Mouse (Mus musculus) kidney, postnatal 25 days (tissue): ENCODE data around the gene Prss40.

Experiments used
- DNase-seq, 2 experiments: peaks; one replicate each; pipeline ENCODE4 v3.0.0; 2021; ENCODE audit warnings: mixed read lengths in 2 of 2

Prss40 gene

GRCm38 (mm10) chr1:34560843-34561242 is at the start of gene Prss40:
TSS of gene Prss40 (minus strand) at chr1:34560943.
- DNase-seq: no peak

- peak; percentile 54 to 78 for DNase-seq
Measured at GRCm38 (mm10) chr1:34602363-34602762, 41.6 kb upstream of the Prss40 start.

GRCm38 (mm10) chr1:34601323-34602047 is 40.7 kb upstream of the Prss40 start:
- no peak for DNase-seq

DNA sequence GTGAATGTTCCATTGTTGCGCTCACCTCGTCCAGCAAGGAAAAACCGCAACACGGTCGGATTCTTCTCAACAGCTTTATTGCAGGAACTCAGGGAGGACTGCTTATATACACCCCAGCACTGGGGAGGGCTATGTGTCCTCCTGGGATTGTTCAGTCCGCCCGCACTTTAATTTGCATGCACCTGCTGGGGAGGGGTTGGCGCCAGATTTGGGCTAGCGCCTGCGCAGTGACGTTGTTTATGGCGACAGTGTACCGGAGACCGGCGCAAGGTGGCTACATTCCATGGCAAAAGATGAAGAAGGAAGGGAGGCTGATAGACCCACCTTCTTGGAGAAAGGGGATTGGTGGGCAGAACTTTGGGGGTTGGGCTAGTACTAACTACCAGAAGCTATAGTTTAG is 39.3 kb upstream of the Prss40 start:
- DNase-seq: no peak

GRCm38 (mm10) chr1:34587298-34588096 is 26.8 kb upstream of the Prss40 start:
- no peak for DNase-seq

GRCm38 (mm10) chr1:34584736-34585135 is 24.0 kb upstream of the Prss40 start:
- no peak for DNase-seq

GRCm38 (mm10) chr1:34583821-34584263 is 23.1 kb upstream of the Prss40 start:
- no peak for DNase-seq

DNA sequence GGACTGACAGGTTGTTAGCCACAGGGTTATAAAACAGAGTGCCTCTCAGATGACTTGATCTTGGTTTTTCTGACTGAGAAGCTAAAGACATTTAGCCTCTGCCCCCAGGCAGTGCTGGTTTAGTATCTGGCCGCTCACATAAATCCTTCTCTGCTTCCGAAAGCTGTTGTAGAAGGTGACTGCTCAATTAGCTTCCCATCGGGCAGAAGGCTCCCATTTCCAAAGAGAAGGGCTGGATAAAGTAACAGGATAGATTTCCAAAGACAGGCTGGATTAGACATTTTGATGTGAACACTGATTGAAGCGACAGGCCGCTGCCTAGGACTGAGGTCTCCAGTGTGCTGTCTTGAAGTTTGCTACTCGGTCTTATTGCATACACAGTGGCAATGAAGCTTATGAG is 21.5 kb upstream of the Prss40 start:
- DNase-seq: no peak

DNA sequence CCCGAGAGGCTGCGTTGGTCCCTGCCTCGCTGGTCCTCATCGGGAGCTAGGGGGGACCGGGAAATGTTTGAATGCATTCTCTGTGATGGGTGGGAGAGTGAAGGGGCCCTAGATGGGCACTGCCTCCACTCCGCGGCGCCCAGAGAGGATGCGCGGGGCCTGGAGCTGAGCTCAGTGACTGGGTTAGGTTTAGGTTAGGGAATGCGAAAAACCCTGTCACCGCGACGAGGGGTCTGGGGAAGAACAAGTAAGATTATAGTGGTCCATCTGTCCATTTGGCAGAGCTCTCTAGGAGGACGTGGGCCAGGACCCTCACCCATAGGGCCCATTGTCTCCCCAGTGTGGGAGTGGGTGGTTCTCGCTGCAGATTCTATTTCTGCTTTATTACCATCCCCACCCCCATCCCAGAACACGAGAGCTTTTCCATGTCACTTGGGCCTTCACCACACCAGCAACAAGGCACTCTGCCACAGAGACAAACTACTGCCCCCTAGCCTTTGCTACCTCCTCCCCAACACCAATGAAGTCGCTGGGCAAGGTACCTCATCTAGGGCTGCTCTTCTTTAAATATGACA is 19.1 kb upstream of the Prss40 start:
- no peak for DNase-seq

DNA sequence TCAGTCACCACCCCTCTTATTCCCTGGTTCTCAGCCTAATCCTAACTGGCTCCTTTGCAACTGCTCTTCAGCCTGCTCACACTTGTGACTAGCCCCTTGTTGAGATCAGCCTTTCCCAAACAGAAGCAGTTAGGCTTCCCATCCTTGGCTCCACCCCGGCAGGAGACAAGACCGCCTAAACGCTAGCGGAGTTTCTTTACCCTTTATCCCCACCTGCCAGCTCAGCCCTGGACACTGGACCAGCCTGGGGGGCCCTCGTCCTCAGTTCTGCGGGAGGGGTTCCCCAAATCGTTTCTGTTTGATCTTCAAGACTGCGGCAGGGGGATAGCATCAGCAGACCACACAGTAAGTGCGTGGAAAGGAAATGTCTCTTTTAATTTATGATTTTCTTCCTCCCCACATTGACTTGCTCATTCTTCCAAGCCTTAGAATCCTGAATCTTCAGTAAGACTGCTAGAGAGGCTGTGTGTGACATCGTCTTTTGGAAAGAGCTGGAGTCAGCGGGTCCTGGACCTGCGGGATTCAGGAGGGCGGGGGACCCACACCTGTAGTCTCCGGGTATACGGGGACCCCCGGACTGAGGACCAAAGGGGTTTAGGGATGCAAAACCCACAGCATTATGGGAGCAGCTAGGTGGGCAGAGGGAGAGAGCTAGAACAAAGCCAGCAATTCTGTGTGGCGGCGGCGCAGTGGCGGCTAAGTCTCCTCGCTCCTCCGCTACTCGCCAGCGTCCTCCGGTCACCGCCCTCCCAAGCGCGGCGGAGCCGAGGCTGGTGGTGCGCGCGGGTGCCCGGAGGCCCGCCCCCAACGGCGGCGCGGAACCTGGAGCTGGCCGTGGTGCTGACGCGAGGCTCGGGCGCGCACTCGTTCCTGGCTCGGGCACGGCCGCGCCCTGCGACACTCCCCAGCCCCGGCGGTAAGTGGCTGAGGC is 18.4 kb upstream of the Prss40 start, which contains the start of gene Amer3:
Gene Amer3, plus strand, starts transcription at position 807 of the 931 bp plus-strand sequence.
- peak; percentile 63 to 78 for DNase-seq

- no peak for DNase-seq
Measured at GRCm38 (mm10) chr1:34573221-34573620, 12.5 kb upstream of the Prss40 start.

GRCm38 (mm10) chr1:34571431-34571830 is 10.7 kb upstream of the Prss40 start:
- no peak for DNase-seq

DNA sequence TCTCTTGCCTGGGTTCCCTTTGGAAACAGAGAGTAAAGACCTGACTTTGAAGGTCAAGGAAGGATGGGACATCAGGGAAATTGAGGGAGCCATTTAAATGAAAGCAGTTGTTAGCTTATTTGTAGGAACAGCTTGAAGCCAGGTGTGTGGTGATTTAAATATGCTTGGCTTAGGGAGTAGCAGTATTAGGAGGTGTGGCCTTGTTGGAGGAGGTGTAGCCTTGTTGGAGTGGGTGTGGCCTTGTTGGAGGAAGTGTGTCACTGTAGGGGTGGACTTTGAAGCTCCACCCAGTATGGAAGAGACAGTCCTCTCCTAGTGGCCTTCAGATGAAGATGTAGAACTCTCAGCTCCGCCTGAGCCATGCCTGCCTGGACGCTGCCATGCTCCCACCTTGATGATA is 9.1 kb upstream of the Prss40 start:
- no peak for DNase-seq

DNA sequence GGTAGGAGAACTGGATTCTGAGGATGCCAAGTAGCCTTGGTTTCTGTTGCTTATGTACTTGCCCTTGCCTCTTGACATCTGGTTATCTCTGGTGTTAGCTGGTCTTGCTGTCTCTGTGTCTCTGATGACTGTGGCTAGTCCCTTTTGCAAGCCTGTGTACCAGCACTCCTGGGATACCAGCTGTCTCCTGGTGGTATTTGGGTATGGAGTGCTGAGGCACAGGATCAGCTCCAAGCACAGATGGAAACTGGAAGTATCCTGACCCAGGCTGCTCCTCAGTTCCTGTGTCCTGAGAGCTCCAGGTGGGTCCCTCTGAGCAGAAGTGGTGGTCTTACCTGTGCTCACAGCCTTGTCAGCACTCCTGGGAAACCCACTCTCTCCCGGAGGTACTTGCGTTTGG is 7.4 kb upstream of the Prss40 start:
- DNase-seq: no peak

GRCm38 (mm10) chr1:34564383-34565045 is 3.8 kb upstream of the Prss40 start:
- DNase-seq: no peak

DNA sequence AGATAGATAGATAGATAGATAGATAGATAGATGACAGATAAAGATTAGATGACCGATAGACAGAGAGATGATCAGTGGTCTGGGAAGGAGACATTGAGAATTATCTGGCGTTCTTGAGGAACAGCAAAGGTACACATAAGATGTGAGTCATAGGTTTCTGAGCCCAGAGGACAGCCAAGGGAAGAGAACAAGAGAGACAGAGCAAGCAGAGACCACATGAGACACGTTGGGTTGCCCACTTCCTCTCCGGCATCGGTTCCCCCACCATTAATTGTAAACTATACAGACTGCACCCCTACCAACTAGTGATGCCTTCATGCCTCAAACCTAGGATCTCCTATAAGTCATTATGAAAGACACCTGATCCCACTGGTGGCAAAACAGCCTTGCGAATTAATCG is 6.5 kb downstream of the Prss40 start:
- DNase-seq: no peak

GRCm38 (mm10) chr1:34553690-34554089 is 7.1 kb downstream of the Prss40 start:
- DNase-seq: no peak

GRCm38 (mm10) chr1:34547074-34547473 is 13.7 kb downstream of the Prss40 start:
- DNase-seq: no peak

- DNase-seq: peak in 1 of 2 experiments; percentile 14
Measured at GRCm38 (mm10) chr1:34536767-34537485, 23.8 kb downstream of the Prss40 start.

DNA sequence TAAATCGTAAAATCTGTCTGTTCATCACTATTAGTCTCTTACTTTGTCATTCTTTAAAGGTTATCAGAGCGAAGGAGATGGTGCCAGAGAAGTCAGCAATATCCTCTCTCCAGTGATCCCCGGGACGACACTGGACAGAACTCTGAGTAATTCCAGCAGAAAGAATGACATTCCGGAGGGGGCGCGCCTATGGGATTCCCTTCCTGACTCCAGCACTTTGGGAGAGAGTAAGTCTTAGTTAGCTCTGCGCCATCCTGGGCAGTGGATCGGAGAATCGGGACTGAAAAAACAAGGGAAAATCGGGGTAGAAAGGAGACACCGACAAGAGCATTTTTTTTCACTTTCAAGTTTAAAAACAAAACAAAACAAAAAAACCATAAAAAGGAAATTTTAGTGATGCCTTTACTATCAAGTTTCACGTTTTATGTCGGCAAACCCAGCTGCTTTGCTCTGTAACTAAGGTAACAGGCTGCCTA is 24.4 kb downstream of the Prss40 start:
- DNase-seq: no peak
